Mouse (Mus musculus): ENCODE results near the gene Mcm10. TPM values are rescaled to one million over a fixed set of nuclear protein-coding genes. Genes with fewer than 3 reads are reported as not detected.

Mcm10 gene
- polyA plus RNA-seq, 1 experiment = not detected

GRCm38 (mm10) chr2:5042616-5043475 lies 30.3 kb upstream of the Mcm10 start:
- Histone ChIP-seq H3K4me1 (ENCODE audit: control insufficient read depth, insufficient read depth, low read length) (peaks cover 3% of the 10 kb centered on the region), H3K4me3 (ENCODE audit: insufficient read depth, low read depth, low read length) (no peak overlapping the region), H3K27ac (ENCODE audit: insufficient read depth, low read depth, low read length) (no peak overlapping the region)
- 86% methylated on average over 11 of the region's 11 CpGs for WGBS
- TF ChIP-seq CTCF (IDR thresholded peaks at IDR 0.05; ENCODE audit: insufficient read depth, low read depth, low read length) (no peak), POLR2A (IDR thresholded peaks at IDR 0.05; ENCODE audit: insufficient read depth, low read depth, low read length) (no peak)

- 89% methylated on average over 5 of the region's 5 CpGs for WGBS
- H3K4me1 ChIP-seq (ENCODE audit: control insufficient read depth, insufficient read depth, low read length) = peaks cover 6% of the 10 kb centered on the region
- no peak overlapping the region for H3K27ac ChIP-seq (ENCODE audit: insufficient read depth, low read depth, low read length)
- H3K4me3 ChIP-seq (ENCODE audit: insufficient read depth, low read depth, low read length) = no peak overlapping the region
- TF ChIP-seq POLR2A (IDR thresholded peaks at IDR 0.05; ENCODE audit: insufficient read depth, low read depth, low read length) (no peak), CTCF (IDR thresholded peaks at IDR 0.05; ENCODE audit: insufficient read depth, low read depth, low read length) (no peak)
Observed at GRCm38 (mm10) chr2:5041854-5042253, 29.3 kb upstream of the Mcm10 start.

- Histone ChIP-seq H3K4me3 (ENCODE audit: insufficient read depth, low read depth, low read length) (no peak overlapping the region), H3K4me1 (ENCODE audit: control insufficient read depth, insufficient read depth, low read length) (peaks cover 6% of the 10 kb centered on the region), H3K27ac (ENCODE audit: insufficient read depth, low read depth, low read length) (no peak overlapping the region)
- WGBS = 95% methylated on average over 12 of the region's 12 CpGs
- TF ChIP-seq CTCF (IDR thresholded peaks at IDR 0.05; ENCODE audit: insufficient read depth, low read depth, low read length) = no peak
- no peak for TF ChIP-seq POLR2A (IDR thresholded peaks at IDR 0.05; ENCODE audit: insufficient read depth, low read depth, low read length)
Observed at GRCm38 (mm10) chr2:5040281-5041161, 27.9 kb upstream of the Mcm10 start.

GRCm38 (mm10) chr2:5039350-5040170 lies 27.0 kb upstream of the Mcm10 start:
- H3K27ac ChIP-seq (ENCODE audit: insufficient read depth, low read depth, low read length) = no peak overlapping the region
- H3K4me3 ChIP-seq (ENCODE audit: insufficient read depth, low read depth, low read length) = no peak overlapping the region
- peaks cover 3% of the 10 kb centered on the region; the same call in 1 of the 2 replicates for H3K4me1 ChIP-seq (ENCODE audit: control insufficient read depth, insufficient read depth, low read length)
- TF ChIP-seq POLR2A (IDR thresholded peaks at IDR 0.05; ENCODE audit: insufficient read depth, low read depth, low read length) (no peak), CTCF (IDR thresholded peaks at IDR 0.05; ENCODE audit: insufficient read depth, low read depth, low read length) (no peak)
- 79% methylated on average over 13 of the region's 13 CpGs for WGBS

GRCm38 (mm10) chr2:5038320-5038719 lies 25.7 kb upstream of the Mcm10 start:
- 72% methylated on average over 5 of the region's 5 CpGs for WGBS
- H3K27ac ChIP-seq (ENCODE audit: insufficient read depth, low read depth, low read length) = no peak overlapping the region
- peaks cover 3% of the 10 kb centered on the region; the same call in 1 of the 2 replicates for H3K4me1 ChIP-seq (ENCODE audit: control insufficient read depth, insufficient read depth, low read length)
- no peak overlapping the region for H3K4me3 ChIP-seq (ENCODE audit: insufficient read depth, low read depth, low read length)
- TF ChIP-seq CTCF (IDR thresholded peaks at IDR 0.05; ENCODE audit: insufficient read depth, low read depth, low read length) (no peak), POLR2A (IDR thresholded peaks at IDR 0.05; ENCODE audit: insufficient read depth, low read depth, low read length) (no peak)

- no peak overlapping the region for H3K27ac ChIP-seq (ENCODE audit: insufficient read depth, low read depth, low read length)
- TF ChIP-seq CTCF (IDR thresholded peaks at IDR 0.05; ENCODE audit: insufficient read depth, low read depth, low read length) (no peak), POLR2A (IDR thresholded peaks at IDR 0.05; ENCODE audit: insufficient read depth, low read depth, low read length) (no peak)
- H3K4me1 ChIP-seq (ENCODE audit: control insufficient read depth, insufficient read depth, low read length) = peaks cover 3% of the 10 kb centered on the region; the same call in 1 of the 2 replicates
- H3K4me3 ChIP-seq (ENCODE audit: insufficient read depth, low read depth, low read length) = no peak overlapping the region
- WGBS = 38% methylated on average over 3 of the region's 3 CpGs
Observed at GRCm38 (mm10) chr2:5037390-5037789, 24.8 kb upstream of the Mcm10 start.

GRCm38 (mm10) chr2:5036411-5037076 lies 24.0 kb upstream of the Mcm10 start:
- Histone ChIP-seq H3K4me3 (ENCODE audit: insufficient read depth, low read depth, low read length) (no peak overlapping the region), H3K4me1 (ENCODE audit: control insufficient read depth, insufficient read depth, low read length) (peaks cover 3% of the 10 kb centered on the region; the same call in 1 of the 2 replicates), H3K27ac (ENCODE audit: insufficient read depth, low read depth, low read length) (no peak overlapping the region)
- TF ChIP-seq POLR2A (IDR thresholded peaks at IDR 0.05; ENCODE audit: insufficient read depth, low read depth, low read length) (no peak), CTCF (IDR thresholded peaks at IDR 0.05; ENCODE audit: insufficient read depth, low read depth, low read length) (no peak)
- 65% methylated on average over 10 of the region's 10 CpGs for WGBS

- H3K4me3 ChIP-seq (ENCODE audit: insufficient read depth, low read depth, low read length) = no peak overlapping the region
- H3K4me1 ChIP-seq (ENCODE audit: control insufficient read depth, insufficient read depth, low read length) = peaks cover 3% of the 10 kb centered on the region; the same call in 1 of the 2 replicates
- no peak overlapping the region for H3K27ac ChIP-seq (ENCODE audit: insufficient read depth, low read depth, low read length)
- TF ChIP-seq POLR2A (IDR thresholded peaks at IDR 0.05; ENCODE audit: insufficient read depth, low read depth, low read length) (no peak), CTCF (IDR thresholded peaks at IDR 0.05; ENCODE audit: insufficient read depth, low read depth, low read length) (no peak)
- 86% methylated on average over 9 of the region's 9 CpGs for WGBS
Observed at GRCm38 (mm10) chr2:5035241-5035640, 22.6 kb upstream of the Mcm10 start.
